Mouse (Mus musculus): ENCODE data around the gene Gm4924.
A peak's percentile ranks its signal among the peaks of the same experiment; 100 is the strongest.

Gm4924 gene

GRCm38 (mm10) chr10:82354083-82355010 lies at the start of gene Gm4924:
TSS of gene Gm4924 (plus strand) at chr10:82354255.
- DNase-seq (ENCODE audit: low spot score): peak; percentile 84

DNA sequence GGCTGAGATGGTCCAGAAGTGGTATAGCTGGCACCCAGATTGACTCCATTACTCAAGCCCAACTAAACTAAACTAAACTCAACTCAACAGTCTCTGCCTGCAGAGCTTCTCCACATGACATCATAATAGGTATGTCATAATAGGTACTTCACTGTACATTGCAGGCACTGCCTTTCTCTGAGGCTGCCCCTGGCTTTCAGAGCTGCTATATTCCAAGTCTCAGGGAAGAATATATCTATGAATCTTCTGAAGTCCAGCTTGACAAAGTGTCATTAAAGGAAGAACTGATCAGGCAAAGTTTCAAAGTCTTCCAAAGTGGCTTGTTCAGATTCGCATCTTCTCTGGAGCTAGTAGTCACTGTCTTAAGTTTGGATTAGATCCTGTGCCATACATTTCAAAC lies 37.6 kb upstream of the Gm4924 start, which contains the start of gene 4932415D10Rik:
Gene 4932415D10Rik, minus strand, starts transcription at position 101 of the 400 bp plus-strand sequence.
- DNase-seq (ENCODE audit: low spot score): no peak

- no peak for DNase-seq (ENCODE audit: low spot score)
Observed at GRCm38 (mm10) chr10:82320134-82320533, 33.9 kb upstream of the Gm4924 start.

DNA sequence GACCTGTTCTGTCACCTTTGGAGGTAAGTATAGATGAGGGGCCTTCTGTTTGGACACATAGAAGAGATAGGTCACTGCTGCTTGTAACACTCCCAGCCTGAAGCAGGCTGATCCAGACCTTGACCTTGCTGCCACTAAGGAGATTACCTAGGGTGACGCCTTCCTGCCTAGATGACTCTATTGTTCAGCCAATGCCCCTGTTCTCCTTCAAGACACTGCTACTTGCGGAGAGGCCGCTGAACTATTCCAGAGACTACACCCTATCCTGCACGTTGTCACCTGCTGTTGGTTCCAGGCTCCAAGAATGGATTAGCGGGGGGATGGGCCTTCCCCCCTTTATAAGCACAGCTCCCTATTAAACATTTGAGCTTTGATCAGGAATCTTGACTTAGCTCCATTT lies 24.2 kb upstream of the Gm4924 start:
- DNase-seq (ENCODE audit: low spot score): no peak

- no peak for DNase-seq (ENCODE audit: low spot score)
Observed at GRCm38 (mm10) chr10:82355401-82355800, 1.3 kb downstream of the Gm4924 start.

DNA sequence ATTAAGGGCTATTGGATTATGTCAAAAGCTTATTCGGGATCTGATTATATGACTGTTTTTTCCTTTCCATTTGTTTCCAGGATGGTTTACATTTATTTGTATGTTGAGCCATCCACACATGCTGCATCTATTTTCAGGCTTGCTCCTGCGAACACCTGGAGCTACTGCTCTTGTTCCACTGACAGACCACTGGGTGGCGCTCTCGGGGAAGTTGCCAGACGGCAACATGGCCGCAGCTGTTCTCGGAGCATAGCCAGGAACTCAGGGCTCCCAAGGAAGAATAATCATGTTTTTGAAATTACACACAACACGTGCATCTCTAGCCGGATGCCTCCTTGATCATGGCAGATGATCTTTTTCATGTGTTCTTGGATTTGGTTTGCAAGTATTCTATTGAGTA lies 7.9 kb downstream of the Gm4924 start:
- DNase-seq (ENCODE audit: low spot score): no peak

- DNase-seq (ENCODE audit: low spot score): no peak
Observed at GRCm38 (mm10) chr10:82382992-82383391, 28.9 kb downstream of the Gm4924 start.

GRCm38 (mm10) chr10:82409511-82409910 lies 55.5 kb downstream of the Gm4924 start:
- DNase-seq (ENCODE audit: low spot score): no peak

DNA sequence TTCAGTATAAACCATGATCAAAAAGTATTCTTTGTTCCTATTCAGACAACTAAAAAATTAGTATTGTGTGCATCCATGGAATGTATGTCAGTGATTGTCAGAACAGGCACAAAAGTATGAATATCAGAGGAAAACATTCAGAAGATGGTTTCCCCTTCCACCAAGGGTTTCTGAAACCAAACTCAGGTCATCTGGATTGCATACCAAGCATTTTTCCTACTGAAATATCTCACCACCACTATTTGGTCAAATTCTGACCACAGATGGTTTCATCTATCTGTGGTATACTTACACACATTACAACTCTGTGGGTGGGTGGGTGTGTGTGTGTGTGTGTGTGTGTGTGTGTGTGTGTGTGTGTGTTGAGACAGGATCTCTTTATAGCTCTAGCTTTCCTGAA lies 69.6 kb downstream of the Gm4924 start:
- DNase-seq (ENCODE audit: low spot score): no peak
